Mouse (Mus musculus) left cerebral cortex, postnatal 36 days (tissue): ENCODE measurements around the gene Rbm12. TPM values are rescaled to one million over a fixed set of nuclear protein-coding genes. Genes with fewer than 3 reads are reported as not detected.
A peak's percentile ranks its signal among the peaks of the same experiment; 100 is the strongest.
"Not testable (repeated sequence)": the region's sequence is repeated elsewhere in the genome, so short reads cannot be mapped to it uniquely, and the experiment has no call there.

Experiments
- DNase-seq, 2 experiments: peaks; one replicate each; pipeline ENCODE4 v3.0.0; 2021 to 2022; ENCODE audit warnings: low spot score in 2 of 2, mixed read lengths in 1 of 2
- intact Hi-C: fragments of 180-260 bp; cut with DNase I; formaldehyde crosslinking; loops from one replicate; pipeline ENCODE4 v1.15.1; 2025
- total RNA-seq, 2 experiments: library from RNA; stranded (reverse); gene quantifications; 2 replicates each; pipeline ENCODE4 v1.2.3; 2021

Rbm12 gene
- total RNA-seq: 10 to 100 TPM; 22.3 to 26.9 TPM

- DNase-seq: peak; percentile 91 to 92
- intact Hi-C loops: no loop called here
Observed at GRCm38 (mm10) chr2:156111358-156112079, at the start of gene Rbm12, which contains the start of gene Cpne1. TSS of gene Rbm12 (minus strand) at chr2:156111978. TSS of gene Cpne1 (minus strand) at chr2:156111965.

GRCm38 (mm10) chr2:156151538-156151937, 39.8 kb upstream of the Rbm12 start:
- intact Hi-C loops: no loop called here
- no peak for DNase-seq

- DNase-seq: no peak
- intact Hi-C loops: loop anchor here (10.0 kb wide), 1 partner anchor 183 kb away; no protein-coding TSS in a partner anchor
Observed at GRCm38 (mm10) chr2:156147316-156147915, 35.6 kb upstream of the Rbm12 start.

GRCm38 (mm10) chr2:156146272-156146989, 34.7 kb upstream of the Rbm12 start:
- DNase-seq: no peak
- intact Hi-C loops: loop anchor here (10.0 kb wide), 1 partner anchor 182 kb away; no protein-coding TSS in a partner anchor

- DNase-seq: no peak
- intact Hi-C loops: loop anchor here (10.0 kb wide), 1 partner anchor 181 kb away; no protein-coding TSS in a partner anchor
Observed at GRCm38 (mm10) chr2:156145486-156146130, 33.8 kb upstream of the Rbm12 start.

GRCm38 (mm10) chr2:156143953-156144724, 32.4 kb upstream of the Rbm12 start, which contains the start of the genes Romo1 and Nfs1:
TSS of gene Romo1 (plus strand) at chr2:156144039.
TSS of gene Nfs1 (minus strand) at chr2:156144186.
- intact Hi-C loops: loop anchor here (5.0 to 10.0 kb wide), 2 partner anchors 137 to 179 kb away; partner anchors contain the start of genes 6430550D23Rik and Ergic3
- DNase-seq: peak; percentile 94

- intact Hi-C loops: loop anchor here (5.0 to 10.0 kb wide), 2 partner anchors 136 to 179 kb away; partner anchors contain the start of genes 6430550D23Rik and Ergic3
- no peak for DNase-seq
Observed at GRCm38 (mm10) chr2:156143367-156143766, 31.6 kb upstream of the Rbm12 start.

GRCm38 (mm10) chr2:156142820-156143219, 31.0 kb upstream of the Rbm12 start:
- DNase-seq: no peak
- intact Hi-C loops: loop anchor here (5.0 to 10.0 kb wide), 2 partner anchors 136 to 178 kb away; partner anchors contain the start of genes 6430550D23Rik and Ergic3

- DNase-seq: no peak
- intact Hi-C loops: no loop called here
Observed at GRCm38 (mm10) chr2:156135695-156136094, 23.9 kb upstream of the Rbm12 start.

GRCm38 (mm10) chr2:156134161-156134560, 22.4 kb upstream of the Rbm12 start:
- intact Hi-C loops: no loop called here

GRCm38 (mm10) chr2:156126992-156127391, 15.2 kb upstream of the Rbm12 start, which contains the start of gene Gm28036:
TSS of gene Gm28036 (minus strand) at chr2:156127092.
- intact Hi-C loops: no loop called here
- DNase-seq: no peak

More at GRCm38 (mm10) chr2:156134161-156134560, 22.4 kb upstream of the Rbm12 start:
- no peak for DNase-seq

GRCm38 (mm10) chr2:156123731-156124130, 12.0 kb upstream of the Rbm12 start:
- DNase-seq: no peak
- intact Hi-C loops: no loop called here

- DNase-seq: no peak
- intact Hi-C loops: no loop called here
Observed at GRCm38 (mm10) chr2:156119566-156119965, 7.8 kb upstream of the Rbm12 start.

GRCm38 (mm10) chr2:156112080-156112423, 274 bp upstream of the Rbm12 start:
- not testable (repeated sequence) for DNase-seq

GRCm38 (mm10) chr2:156110627-156111357, 986 bp downstream of the Rbm12 start:
- intact Hi-C loops: no loop called here
- DNase-seq: peak; percentile 17 to 21

More at GRCm38 (mm10) chr2:156112080-156112423, 274 bp upstream of the Rbm12 start:
- intact Hi-C loops: not testable (repeated sequence)

GRCm38 (mm10) chr2:156091926-156092325, 19.9 kb downstream of the Rbm12 start:
- DNase-seq: no peak
- intact Hi-C loops: no loop called here

- intact Hi-C loops: no loop called here
- no peak for DNase-seq
Observed at GRCm38 (mm10) chr2:156089799-156090198, 22.0 kb downstream of the Rbm12 start.
